Mouse (Mus musculus) C2C12 (cell line): Measurements from ENCODE around the gene Gm49395. TPM values are rescaled to one million over a fixed set of nuclear protein-coding genes. Genes with fewer than 3 reads are reported as not detected.

Experiments used
- H3K27me3 ChIP-seq: one replicate; pipeline ENCODE4 v1.6.1; 2011; ENCODE audit not compliant: control insufficient read depth, insufficient read depth, insufficient read length
- H3K36me3 ChIP-seq: one replicate; pipeline ENCODE4 v1.6.1; 2011; ENCODE audit not compliant: control insufficient read depth, insufficient read depth
- H3K4me3 ChIP-seq: one replicate; pipeline ENCODE4 v1.5.1; 2011; ENCODE audit warnings: mild to moderate bottlenecking, control low read depth; ENCODE audit not compliant: poor library complexity, insufficient read depth, severe bottlenecking
- H3K79me2 ChIP-seq: one replicate; pipeline ENCODE4 v1.6.1; 2011; ENCODE audit not compliant: control insufficient read depth, insufficient read depth
- H3K79me3 ChIP-seq: one replicate; pipeline ENCODE4 v1.6.1; 2011; ENCODE audit warnings: low read depth, control low read depth
- H3ac ChIP-seq: one replicate; pipeline ENCODE3; 2011; ENCODE audit warnings: low read depth; ENCODE audit not compliant: control insufficient read depth, insufficient read length
- CEBPB ChIP-seq: IDR thresholded peaks from one replicate; pipeline ENCODE4 v1.6.1; 2011; ENCODE audit warnings: low read depth, mild to moderate bottlenecking, control low read depth, moderate library complexity
- CTCF ChIP-seq: IDR thresholded peaks from one replicate; pipeline ENCODE4 v1.5.1; 2011; ENCODE audit not compliant: control insufficient read depth, insufficient read depth, insufficient read length
- FOSL1 ChIP-seq: IDR thresholded peaks from one replicate; pipeline ENCODE4 v1.8.0; 2011; ENCODE audit warnings: mild to moderate bottlenecking, low read length; ENCODE audit not compliant: poor library complexity, insufficient read depth, severe bottlenecking
- MAX ChIP-seq: IDR thresholded peaks from one replicate; pipeline ENCODE4 v1.6.1; 2011; ENCODE audit warnings: mild to moderate bottlenecking, control low read depth
- MYOD1 ChIP-seq: IDR thresholded peaks from one replicate; pipeline ENCODE4 v1.6.1; 2011; ENCODE audit warnings: low read depth; ENCODE audit not compliant: control insufficient read depth, insufficient read length
- MYOG ChIP-seq: IDR thresholded peaks from one replicate; pipeline ENCODE4 v1.6.1; 2011; ENCODE audit not compliant: control insufficient read depth, insufficient read length; ENCODE audit errors: extremely low read depth
- USF1 ChIP-seq: IDR thresholded peaks from one replicate; pipeline ENCODE4 v1.6.1; 2011; ENCODE audit warnings: low read depth, mild to moderate bottlenecking, control low read depth, moderate library complexity
- polyA plus RNA-seq: library from polyadenylated mRNA; unstranded; fragments of >200 nt; fragmentation: generic; extraction: Trizol; gene quantifications from one replicate; pipeline ENCODE4 v1.2.1, GENCODE M21; 2012; ENCODE audit warnings: missing spikeins

Gene Gm49395
- polyA plus RNA-seq, 1 experiment, result 0.12 TPM

DNA sequence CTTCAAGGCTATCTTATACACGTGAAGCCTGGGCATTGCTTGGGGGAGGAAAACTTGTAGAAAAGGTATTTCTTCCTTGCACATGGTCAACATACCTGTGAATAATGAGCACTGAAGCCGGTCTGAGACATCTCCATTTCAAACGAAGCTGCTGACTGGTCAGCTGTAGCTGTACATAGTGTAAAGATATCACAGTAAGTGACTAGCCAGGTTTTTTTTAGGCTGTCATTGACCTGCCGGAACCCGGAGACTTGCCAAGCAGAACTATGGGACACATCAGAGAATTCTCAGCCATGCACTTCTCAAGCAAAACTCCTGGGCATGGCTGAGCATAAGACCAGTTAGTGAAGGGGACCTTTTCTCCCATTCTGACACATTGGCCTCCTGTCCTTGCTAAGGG, 99.6 kb downstream of the Gm49395 start:
- no peaks in the 10 kb centered on the region for H3K79me2 ChIP-seq
- H3K27me3 ChIP-seq, result no peaks in the 10 kb centered on the region
- H3K79me3 ChIP-seq, result no peaks in the 10 kb centered on the region
- no peak for TF ChIP-seq CTCF
- no peak for TF ChIP-seq USF1
- no peak for TF ChIP-seq MYOD1
- TF ChIP-seq MYOG, result no peak
- no peak for TF ChIP-seq MAX
- no peak overlapping the region for H3K4me3 ChIP-seq
- H3ac ChIP-seq, result no peak overlapping the region
- no peaks in the 10 kb centered on the region for H3K36me3 ChIP-seq

DNA sequence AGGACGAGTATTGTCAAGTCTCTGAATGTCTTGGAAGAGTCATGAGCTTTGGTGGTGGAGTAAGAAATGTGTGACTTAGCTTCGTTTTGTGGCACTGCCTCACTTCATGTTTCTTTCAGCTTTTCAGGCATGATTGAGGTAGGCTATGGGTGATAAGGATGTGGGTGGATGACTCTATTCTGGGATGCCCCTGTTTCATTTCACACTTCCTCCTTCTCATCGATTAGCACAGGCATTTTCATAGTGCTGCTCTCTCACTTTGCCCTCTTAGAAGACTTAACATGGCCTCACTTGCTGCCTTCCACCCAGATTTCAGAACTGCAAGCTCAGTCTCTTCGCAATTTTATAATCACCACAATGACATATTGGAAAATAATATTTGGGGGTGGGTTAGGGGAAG, 102.1 kb downstream of the Gm49395 start:
- no peak overlapping the region for H3ac ChIP-seq
- no peaks in the 10 kb centered on the region for H3K36me3 ChIP-seq
- no peaks in the 10 kb centered on the region for H3K27me3 ChIP-seq
- H3K79me2 ChIP-seq, result no peaks in the 10 kb centered on the region
- no peak for TF ChIP-seq CTCF
- no peak for TF ChIP-seq FOSL1
- no peak for TF ChIP-seq MAX
- TF ChIP-seq MYOG, result no peak
- TF ChIP-seq USF1, result no peak
- TF ChIP-seq CEBPB, result no peak
- no peak for TF ChIP-seq MYOD1
- no peaks in the 10 kb centered on the region for H3K79me3 ChIP-seq
- no peak overlapping the region for H3K4me3 ChIP-seq

DNA sequence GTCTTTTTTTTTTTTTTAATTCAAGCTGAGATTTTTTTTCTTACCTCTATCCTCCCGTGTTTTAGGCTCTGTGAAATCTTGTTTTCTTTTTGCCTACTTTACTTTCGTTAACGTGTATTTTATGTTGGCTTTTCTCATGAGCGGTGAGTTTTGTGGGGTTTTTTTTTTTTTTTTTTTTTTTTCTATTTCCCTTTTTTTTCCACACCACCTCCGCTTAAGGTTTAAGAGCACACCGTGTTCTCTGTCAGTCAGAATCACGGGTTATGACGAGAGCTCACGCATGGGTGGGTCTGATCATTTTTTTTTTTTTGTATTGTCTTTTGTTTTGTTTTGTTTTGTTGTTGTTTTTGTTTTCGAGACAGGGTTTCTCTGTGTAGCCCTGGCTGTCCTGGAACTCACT, 103.6 kb downstream of the Gm49395 start:
- Histone ChIP-seq H3K27me3 (no peaks in the 10 kb centered on the region), H3K36me3 (no peaks in the 10 kb centered on the region), H3K79me2 (no peaks in the 10 kb centered on the region), H3K79me3 (no peaks in the 10 kb centered on the region), H3ac (no peak overlapping the region), H3K4me3 (no peak overlapping the region)
- no peak for TF ChIP-seq CEBPB
- TF ChIP-seq USF1, result no peak
- no peak for TF ChIP-seq MAX

DNA sequence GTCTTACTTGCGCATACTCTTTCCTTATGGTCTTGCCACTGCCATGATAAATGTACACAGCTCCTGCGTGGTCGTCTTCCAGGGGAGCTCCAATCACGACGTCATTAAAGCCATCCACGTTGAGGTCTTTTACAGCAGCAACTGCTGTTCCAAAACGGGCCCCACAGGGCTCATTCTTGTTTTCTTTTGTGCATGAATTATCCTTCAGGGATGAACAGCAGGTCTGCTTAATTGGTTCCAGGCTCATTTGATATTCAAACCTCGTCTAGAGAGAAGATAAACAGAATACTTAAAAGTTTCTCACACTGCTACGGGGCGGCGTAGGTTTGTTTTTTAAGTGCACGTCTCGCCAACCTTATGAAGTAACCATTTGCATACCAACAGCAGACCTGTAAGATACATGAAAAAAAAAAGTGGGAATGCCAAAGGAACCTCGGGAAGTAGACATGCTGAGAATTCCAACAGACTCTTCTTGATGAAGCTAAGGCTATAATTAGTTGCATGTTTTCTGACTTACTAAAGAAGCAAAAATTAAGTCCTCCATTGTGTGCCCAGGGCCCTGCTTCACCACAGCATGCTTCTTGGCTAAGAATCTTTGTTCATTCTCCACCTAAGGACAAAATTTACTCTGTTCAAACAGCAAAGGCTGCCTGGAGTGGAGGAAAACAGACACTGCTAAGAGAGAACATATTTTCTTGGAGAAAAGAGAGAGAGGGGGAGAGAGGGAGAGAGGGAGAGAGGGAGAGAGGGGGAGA, 109.3 kb downstream of the Gm49395 start:
- Histone ChIP-seq H3ac (no peak overlapping the region), H3K79me3 (no peaks in the 10 kb centered on the region), H3K36me3 (no peaks in the 10 kb centered on the region), H3K27me3 (no peaks in the 10 kb centered on the region), H3K4me3 (no peak overlapping the region), H3K79me2 (no peaks in the 10 kb centered on the region)
- no peak for TF ChIP-seq FOSL1
- TF ChIP-seq USF1, result no peak
- TF ChIP-seq MYOG, result no peak

DNA sequence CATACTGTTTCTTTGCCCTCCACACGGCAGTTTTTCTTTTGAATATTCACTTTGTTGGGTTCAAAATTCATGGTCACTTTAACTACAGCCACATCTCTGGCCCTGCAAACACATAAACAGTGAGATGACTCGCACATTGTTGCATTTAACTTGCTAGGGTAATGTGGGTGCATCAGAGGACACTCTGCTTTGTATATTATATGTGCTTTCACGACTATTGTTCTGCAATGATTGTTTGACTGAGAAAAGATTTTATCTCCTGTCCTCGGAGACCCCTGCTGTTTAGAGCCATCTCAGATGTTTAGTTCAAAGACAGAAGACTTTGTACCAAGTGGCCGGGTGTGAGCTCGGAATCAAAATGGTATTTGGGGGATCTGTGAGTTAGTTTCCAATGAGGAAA, 114.1 kb downstream of the Gm49395 start:
- Histone ChIP-seq H3ac (no peak overlapping the region), H3K4me3 (no peak overlapping the region), H3K79me3 (no peaks in the 10 kb centered on the region), H3K36me3 (no peaks in the 10 kb centered on the region), H3K79me2 (no peaks in the 10 kb centered on the region), H3K27me3 (no peaks in the 10 kb centered on the region)
- TF ChIP-seq CTCF (no peak), USF1 (no peak), FOSL1 (no peak), CEBPB (no peak), MAX (no peak)

DNA sequence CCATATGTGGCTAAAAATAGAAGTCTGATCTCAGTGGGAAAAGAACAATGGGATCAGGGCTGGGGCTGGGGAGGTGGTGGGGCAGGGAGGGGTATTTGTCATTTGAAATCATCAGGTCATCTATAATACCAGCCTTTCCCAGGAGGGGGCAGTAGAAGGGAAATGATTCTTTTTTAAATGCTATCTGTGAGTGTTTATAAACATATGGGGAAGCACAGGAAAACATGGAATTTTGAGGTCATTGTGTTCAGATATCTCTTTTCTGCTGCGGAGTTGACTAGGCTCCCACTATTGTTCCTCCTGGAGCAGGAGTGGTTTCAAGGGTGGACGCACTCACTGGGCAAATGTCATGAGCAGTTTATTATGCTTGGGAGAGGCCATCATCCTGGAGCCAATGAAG, 114.6 kb downstream of the Gm49395 start:
- Histone ChIP-seq H3ac (no peak overlapping the region), H3K79me3 (no peaks in the 10 kb centered on the region), H3K36me3 (no peaks in the 10 kb centered on the region), H3K27me3 (no peaks in the 10 kb centered on the region), H3K4me3 (no peak overlapping the region), H3K79me2 (no peaks in the 10 kb centered on the region)
- TF ChIP-seq USF1 (no peak), MYOG (no peak), MYOD1 (no peak)

Other genes starting within 250 kb of the Gm49395 start
- 0.01 TPM for gene Itga2, start 169.8 kb downstream of the Gm49395 start, polyA plus RNA-seq
- gene Pelo, start 11.7 kb downstream of the Gm49395 start, polyA plus RNA-seq, result 22.5 TPM
- gene Itga1, start within 50 bp of the Gm49395 start, polyA plus RNA-seq, result 0.04 TPM